Mouse (Mus musculus): ENCODE data around the gene Olfr1062. TPM values are rescaled to one million over a fixed set of nuclear protein-coding genes. Genes with fewer than 3 reads are reported as not detected.
"Not testable (repeated sequence)": the region's sequence is repeated elsewhere in the genome, so short reads cannot be mapped to it uniquely, and the experiment has no call there.

The Olfr1062 gene
- polyA plus RNA-seq, 2 experiments = not detected

DNA sequence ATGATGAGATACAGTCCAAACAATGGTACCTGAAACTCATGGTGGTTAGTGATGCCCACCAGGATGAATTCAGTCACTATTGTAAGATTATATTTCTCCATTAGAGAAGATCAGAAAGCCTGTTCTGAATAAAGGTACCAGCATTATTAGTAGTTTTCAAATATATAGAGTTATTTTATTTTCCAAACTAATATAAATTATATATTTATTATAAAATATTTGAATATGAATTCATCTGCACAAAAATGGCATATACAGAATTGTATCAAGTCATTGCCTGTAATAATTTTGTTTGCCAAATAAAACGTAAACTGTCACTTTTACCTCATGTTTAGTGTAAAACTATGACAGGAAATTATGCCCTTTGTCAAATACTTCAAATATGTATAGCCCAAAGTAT lies 12.6 kb downstream of the Olfr1062 start, which contains the start of gene Olfr1061:
Olfr1061 (minus strand) TSS at position 101 of the 400 bp plus-strand sequence.
- DNase-seq (ENCODE audit: low read depth in 3 of 3, low spot score in 3 of 3) (no peak), ATAC-seq (ENCODE audit: insufficient read depth) (no peak)
- 63% methylated on average over 1 of the region's 1 CpGs for WGBS (ENCODE audit: insufficient replicate concordance)
- no peak within 1 kb of the TSS for H3K9ac ChIP-seq (replicated peaks)
- no peaks in the 10 kb centered on the region for H3K9me3 ChIP-seq (ENCODE audit: control insufficient read depth, low read length)
- H3K27me3 ChIP-seq (ENCODE audit: control insufficient read depth, insufficient read depth, low read length) = no peaks in the 10 kb centered on the region
- no peaks in the 10 kb centered on the region for H3K36me3 ChIP-seq (replicated peaks; ENCODE audit: control insufficient read depth, insufficient read depth, low read depth)
- no peak within 1 kb of the TSS for H3K27ac ChIP-seq
- no peak for TF ChIP-seq EP300 (IDR thresholded peaks at IDR 0.05; ENCODE audit: low read depth)
- H3K4me1 ChIP-seq (replicated peaks; ENCODE audit: control insufficient read depth in 2 of 2, insufficient read depth in 2 of 2, low read length in 1 of 2) = no peaks in the 10 kb centered on the region
- no peak within 1 kb of the TSS for H3K4me3 ChIP-seq (ENCODE audit: insufficient read depth in 1 of 2, low read depth in 2 of 2, low read length in 2 of 2)
- H3K4me2 ChIP-seq (ENCODE audit: low read depth) = no peak within 1 kb of the TSS

DNA sequence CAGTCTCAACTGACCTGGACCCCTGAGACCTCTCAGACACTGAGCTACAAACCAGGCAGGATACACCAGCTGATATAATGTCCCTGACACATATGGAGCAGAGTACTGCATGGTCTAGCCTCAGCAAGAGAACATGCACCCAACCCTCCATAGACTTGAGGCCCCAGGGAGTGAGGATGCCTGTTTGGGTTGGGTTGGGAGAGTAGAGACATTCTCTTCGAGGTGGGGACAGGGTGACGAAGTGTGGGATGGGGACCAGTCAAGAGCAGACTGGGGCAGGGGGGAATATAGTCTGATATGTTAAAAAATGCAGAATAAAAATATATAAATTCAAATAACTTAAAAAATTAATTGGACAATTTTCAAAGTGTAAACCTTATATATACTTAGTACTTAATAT lies 31.4 kb downstream of the Olfr1062 start:
- TF ChIP-seq EP300 (IDR thresholded peaks at IDR 0.05; ENCODE audit: low read depth) (no peak), CTCF (IDR thresholded peaks at IDR 0.05; ENCODE audit: low read depth) (no peak)
- WGBS (ENCODE audit: insufficient replicate concordance) = 45% methylated on average over 2 of the region's 2 CpGs

GRCm38 (mm10) chr2:86388461-86388860 lies 38.1 kb downstream of the Olfr1062 start, which contains the start of gene Olfr1058:
Gene Olfr1058, minus strand, starts transcription at chr2:86388561.
- H3K9ac ChIP-seq (replicated peaks); H3K4me2 ChIP-seq (ENCODE audit: low read depth); H3K27me3 ChIP-seq (ENCODE audit: control insufficient read depth, insufficient read depth, low read length); DNase-seq (ENCODE audit: low read depth in 3 of 3, low spot score in 3 of 3); H3K9me3 ChIP-seq (ENCODE audit: control insufficient read depth, low read length); H3K4me1 ChIP-seq (replicated peaks; ENCODE audit: control insufficient read depth in 2 of 2, insufficient read depth in 2 of 2, low read length in 1 of 2); H3K27ac ChIP-seq; ATAC-seq (ENCODE audit: insufficient read depth); H3K36me3 ChIP-seq (replicated peaks; ENCODE audit: control insufficient read depth, insufficient read depth, low read depth); H3K4me3 ChIP-seq (ENCODE audit: insufficient read depth in 1 of 2, low read depth in 2 of 2, low read length in 2 of 2): not testable (repeated sequence)

More for the DNA sequence above, 31.4 kb downstream of the Olfr1062 start:
- H3K9me3 ChIP-seq (ENCODE audit: control insufficient read depth, low read length) = no peaks in the 10 kb centered on the region
- H3K4me2 ChIP-seq (ENCODE audit: low read depth) = no peak overlapping the region
- no peaks in the 10 kb centered on the region for H3K36me3 ChIP-seq (replicated peaks; ENCODE audit: control insufficient read depth, insufficient read depth, low read depth)
- ATAC-seq (ENCODE audit: insufficient read depth) (no peak), DNase-seq (ENCODE audit: low read depth in 3 of 3, low spot score in 3 of 3) (no peak)
- H3K4me3 ChIP-seq (ENCODE audit: insufficient read depth in 1 of 2, low read depth in 2 of 2, low read length in 2 of 2) = no peak overlapping the region
- no peak overlapping the region for H3K27ac ChIP-seq
- no peaks in the 10 kb centered on the region for H3K4me1 ChIP-seq (replicated peaks; ENCODE audit: control insufficient read depth in 2 of 2, insufficient read depth in 2 of 2, low read length in 1 of 2)
- H3K27me3 ChIP-seq (ENCODE audit: control insufficient read depth, insufficient read depth, low read length) = no peaks in the 10 kb centered on the region
- H3K9ac ChIP-seq (replicated peaks) = no peak overlapping the region

- H3K27ac ChIP-seq = no peak within 1 kb of the TSS
- H3K4me2 ChIP-seq (ENCODE audit: low read depth) = no peak within 1 kb of the TSS
- no peaks in the 10 kb centered on the region for H3K27me3 ChIP-seq (ENCODE audit: control insufficient read depth, insufficient read depth, low read length)
- no peak within 1 kb of the TSS for H3K9ac ChIP-seq (replicated peaks)
- H3K4me1 ChIP-seq (replicated peaks; ENCODE audit: control insufficient read depth in 2 of 2, insufficient read depth in 2 of 2, low read length in 1 of 2) = no peaks in the 10 kb centered on the region
- H3K9me3 ChIP-seq (ENCODE audit: control insufficient read depth, low read length) = no peaks in the 10 kb centered on the region
- no peak for TF ChIP-seq EP300 (IDR thresholded peaks at IDR 0.05; ENCODE audit: low read depth)
- no peak for TF ChIP-seq CTCF (IDR thresholded peaks at IDR 0.05; ENCODE audit: low read depth)
- H3K4me3 ChIP-seq (ENCODE audit: insufficient read depth in 1 of 2, low read depth in 2 of 2, low read length in 2 of 2) = no peak within 1 kb of the TSS
- no peaks in the 10 kb centered on the region for H3K36me3 ChIP-seq (replicated peaks; ENCODE audit: control insufficient read depth, insufficient read depth, low read depth)
- no peak for ATAC-seq (ENCODE audit: insufficient read depth)
- no peak for DNase-seq (ENCODE audit: low read depth in 3 of 3, low spot score in 3 of 3)
Observed at GRCm38 (mm10) chr2:86378293-86378692, 48.3 kb downstream of the Olfr1062 start, which contains the start of gene Olfr1057. Gene Olfr1057, minus strand, starts transcription at chr2:86378393.

Other genes starting within 250 kb of the Olfr1062 start
- gene Olfr1044, start 248.9 kb downstream of the Olfr1062 start, polyA plus RNA-seq (2012; rRNA removed) = not detected in 2 replicates
- not detected in 2 replicates for gene Olfr1044, start 248.9 kb downstream of the Olfr1062 start, polyA plus RNA-seq (2014; fragmentation: Nextera tagmentation; extraction: Ambion mirVana)
- gene Olfr52, start 241.1 kb downstream of the Olfr1062 start, polyA plus RNA-seq (2012; rRNA removed) = not detected in 2 replicates
- gene Olfr52, start 241.1 kb downstream of the Olfr1062 start, polyA plus RNA-seq (2014; fragmentation: Nextera tagmentation; extraction: Ambion mirVana) = not detected in 2 replicates
- gene Olfr1045, start 223.7 kb downstream of the Olfr1062 start, polyA plus RNA-seq (2012; rRNA removed) = not detected in 2 replicates
- not detected in 2 replicates for gene Olfr1045, start 223.7 kb downstream of the Olfr1062 start, polyA plus RNA-seq (2014; fragmentation: Nextera tagmentation; extraction: Ambion mirVana)
- not detected in 2 replicates for gene Olfr1046, start 207.4 kb downstream of the Olfr1062 start, polyA plus RNA-seq (2012; rRNA removed)
- not detected in 2 replicates for gene Olfr1046, start 207.4 kb downstream of the Olfr1062 start, polyA plus RNA-seq (2014; fragmentation: Nextera tagmentation; extraction: Ambion mirVana)
- gene Olfr1047, start 195.3 kb downstream of the Olfr1062 start, polyA plus RNA-seq (2012; rRNA removed) = not detected in 2 replicates
- not detected in 2 replicates for gene Olfr1047, start 195.3 kb downstream of the Olfr1062 start, polyA plus RNA-seq (2014; fragmentation: Nextera tagmentation; extraction: Ambion mirVana)
- not detected in 2 replicates for gene Olfr1048, start 186.5 kb downstream of the Olfr1062 start, polyA plus RNA-seq (2012; rRNA removed)
- not detected in 2 replicates for gene Olfr1048, start 186.5 kb downstream of the Olfr1062 start, polyA plus RNA-seq (2014; fragmentation: Nextera tagmentation; extraction: Ambion mirVana)
- gene Olfr1049, start 168.4 kb downstream of the Olfr1062 start, polyA plus RNA-seq (2012; rRNA removed) = not detected in 2 replicates
- gene Olfr1049, start 168.4 kb downstream of the Olfr1062 start, polyA plus RNA-seq (2014; fragmentation: Nextera tagmentation; extraction: Ambion mirVana) = not detected in 2 replicates
- not detected in 2 replicates for gene Olfr1051, start 147.7 kb downstream of the Olfr1062 start, polyA plus RNA-seq (2012; rRNA removed)
- not detected in 2 replicates for gene Olfr1051, start 147.7 kb downstream of the Olfr1062 start, polyA plus RNA-seq (2014; fragmentation: Nextera tagmentation; extraction: Ambion mirVana)
- not detected in 2 replicates for gene Olfr1052, start 134.3 kb downstream of the Olfr1062 start, polyA plus RNA-seq (2012; rRNA removed)
- gene Olfr1052, start 134.3 kb downstream of the Olfr1062 start, polyA plus RNA-seq (2014; fragmentation: Nextera tagmentation; extraction: Ambion mirVana) = not detected in 2 replicates
- gene Olfr1053, start 111.5 kb downstream of the Olfr1062 start, polyA plus RNA-seq (2012; rRNA removed) = not detected in 2 replicates
- gene Olfr1053, start 111.5 kb downstream of the Olfr1062 start, polyA plus RNA-seq (2014; fragmentation: Nextera tagmentation; extraction: Ambion mirVana) = not detected in 2 replicates
- gene Olfr1054, start 91.3 kb downstream of the Olfr1062 start, polyA plus RNA-seq (2012; rRNA removed) = not detected in 2 replicates
- gene Olfr1054, start 91.3 kb downstream of the Olfr1062 start, polyA plus RNA-seq (2014; fragmentation: Nextera tagmentation; extraction: Ambion mirVana) = not detected in 2 replicates
- gene Olfr1055, start 76.5 kb downstream of the Olfr1062 start, polyA plus RNA-seq (2012; rRNA removed) = not detected in 2 replicates
- gene Olfr1055, start 76.5 kb downstream of the Olfr1062 start, polyA plus RNA-seq (2014; fragmentation: Nextera tagmentation; extraction: Ambion mirVana) = not detected in 2 replicates
- gene Olfr1056, start 64.3 kb downstream of the Olfr1062 start, polyA plus RNA-seq (2012; rRNA removed) = not detected in 2 replicates
- gene Olfr1056, start 64.3 kb downstream of the Olfr1062 start, polyA plus RNA-seq (2014; fragmentation: Nextera tagmentation; extraction: Ambion mirVana) = not detected in 2 replicates
- not detected in 2 replicates for gene Olfr1057, start 48.4 kb downstream of the Olfr1062 start, polyA plus RNA-seq (2012; rRNA removed)
- gene Olfr1057, start 48.4 kb downstream of the Olfr1062 start, polyA plus RNA-seq (2014; fragmentation: Nextera tagmentation; extraction: Ambion mirVana) = not detected in 2 replicates
- not detected in 2 replicates for gene Olfr1058, start 38.2 kb downstream of the Olfr1062 start, polyA plus RNA-seq (2012; rRNA removed)
- not detected in 2 replicates for gene Olfr1058, start 38.2 kb downstream of the Olfr1062 start, polyA plus RNA-seq (2014; fragmentation: Nextera tagmentation; extraction: Ambion mirVana)
- gene Olfr1061, start 12.7 kb downstream of the Olfr1062 start, polyA plus RNA-seq (2012; rRNA removed) = not detected in 2 replicates
- gene Olfr1061, start 12.7 kb downstream of the Olfr1062 start, polyA plus RNA-seq (2014; fragmentation: Nextera tagmentation; extraction: Ambion mirVana) = not detected in 2 replicates
- not detected in 2 replicates for gene Olfr1065, start 23.8 kb upstream of the Olfr1062 start, polyA plus RNA-seq (2012; rRNA removed)
- gene Olfr1065, start 23.8 kb upstream of the Olfr1062 start, polyA plus RNA-seq (2014; fragmentation: Nextera tagmentation; extraction: Ambion mirVana) = not detected in 2 replicates
- gene Olfr1066, start 29.5 kb upstream of the Olfr1062 start, polyA plus RNA-seq (2012; rRNA removed) = not detected in 2 replicates
- gene Olfr1066, start 29.5 kb upstream of the Olfr1062 start, polyA plus RNA-seq (2014; fragmentation: Nextera tagmentation; extraction: Ambion mirVana) = not detected in 2 replicates
- gene Olfr228, start 60.6 kb upstream of the Olfr1062 start, polyA plus RNA-seq (2012; rRNA removed) = not detected in 2 replicates
- gene Olfr228, start 60.6 kb upstream of the Olfr1062 start, polyA plus RNA-seq (2014; fragmentation: Nextera tagmentation; extraction: Ambion mirVana) = not detected in 2 replicates
- not detected in 2 replicates for gene Olfr1076, start 81.7 kb upstream of the Olfr1062 start, polyA plus RNA-seq (2012; rRNA removed)
- not detected in 2 replicates for gene Olfr1076, start 81.7 kb upstream of the Olfr1062 start, polyA plus RNA-seq (2014; fragmentation: Nextera tagmentation; extraction: Ambion mirVana)
- not detected in 2 replicates for gene Olfr1079, start 115.7 kb upstream of the Olfr1062 start, polyA plus RNA-seq (2012; rRNA removed)
- gene Olfr1079, start 115.7 kb upstream of the Olfr1062 start, polyA plus RNA-seq (2014; fragmentation: Nextera tagmentation; extraction: Ambion mirVana) = not detected in 2 replicates
- not detected in 2 replicates for gene Olfr1080, start 131.5 kb upstream of the Olfr1062 start, polyA plus RNA-seq (2012; rRNA removed)
- not detected in 2 replicates for gene Olfr1080, start 131.5 kb upstream of the Olfr1062 start, polyA plus RNA-seq (2014; fragmentation: Nextera tagmentation; extraction: Ambion mirVana)
- gene Olfr1082, start 172.2 kb upstream of the Olfr1062 start, polyA plus RNA-seq (2012; rRNA removed) = not detected in 2 replicates
- gene Olfr1082, start 172.2 kb upstream of the Olfr1062 start, polyA plus RNA-seq (2014; fragmentation: Nextera tagmentation; extraction: Ambion mirVana) = not detected in 2 replicates
- not detected in 2 replicates for gene Olfr1084, start 213.0 kb upstream of the Olfr1062 start, polyA plus RNA-seq (2012; rRNA removed)
- not detected in 2 replicates for gene Olfr1084, start 213.0 kb upstream of the Olfr1062 start, polyA plus RNA-seq (2014; fragmentation: Nextera tagmentation; extraction: Ambion mirVana)
- not detected in 2 replicates for gene Olfr1085, start 235.3 kb upstream of the Olfr1062 start, polyA plus RNA-seq (2012; rRNA removed)
- not detected in 2 replicates for gene Olfr1085, start 235.3 kb upstream of the Olfr1062 start, polyA plus RNA-seq (2014; fragmentation: Nextera tagmentation; extraction: Ambion mirVana)